Mouse (Mus musculus) ES-E14 (cell line): ENCODE data around the gene Irf5.

ENCODE experiments used
- HCFC1 ChIP-seq: IDR thresholded peaks from 2 replicates; pipeline ENCODE4 v1.6.1; 2012; ENCODE audit warnings: low read length, inconsistent platforms, borderline replicate concordance; ENCODE audit not compliant: insufficient read depth
- MAFK ChIP-seq: IDR thresholded peaks from 2 replicates; pipeline ENCODE4 v1.6.1; 2014; ENCODE audit warnings: mild to moderate bottlenecking, low read depth, low read length, inconsistent platforms; ENCODE audit not compliant: insufficient read depth
- ZC3H11A ChIP-seq: IDR thresholded peaks from 2 replicates; pipeline ENCODE4 v1.6.1; 2012; ENCODE audit warnings: low read depth, mild to moderate bottlenecking, inconsistent platforms, low read length, borderline replicate concordance
- ZNF384 ChIP-seq: IDR thresholded peaks from 2 replicates; pipeline ENCODE4 v1.6.1; 2012; ENCODE audit warnings: low read depth, low read length, inconsistent platforms

DNA sequence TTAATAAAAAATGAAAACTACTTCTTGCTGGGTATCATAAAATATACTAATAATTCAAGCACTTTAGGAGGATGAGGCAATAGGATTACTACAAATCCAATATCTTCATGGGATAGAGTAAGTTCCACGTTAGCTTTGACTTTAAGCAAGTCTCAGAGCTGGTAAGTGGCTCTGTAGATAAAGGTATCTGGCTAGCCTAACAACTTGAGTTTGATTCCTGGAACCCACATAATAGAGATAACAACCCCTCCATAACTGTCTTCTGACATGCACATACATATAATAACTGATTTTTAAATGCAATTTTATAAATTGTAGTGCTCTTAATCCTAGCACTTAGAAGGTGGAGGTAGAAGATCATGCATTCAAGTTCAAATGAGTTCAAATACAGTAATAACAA is 54.3 kb downstream of the Irf5 start:
- TF ChIP-seq ZC3H11A (no peak), MAFK (no peak), ZNF384 (no peak), HCFC1 (no peak)
